Mouse (Mus musculus) frontal cortex, postnatal 14 days (tissue): ENCODE measurements at regions not wholly inside any gene's neighbourhood (a gene's known extent, or its start where the extent isn't known, plus 50 kb on each side); places are given as distances from the start of the nearest gene placed in this dataset.

Experiments used
- DNase-seq, 2 experiments: peaks; one replicate each; pipeline ENCODE4 v3.0.0; 2022; ENCODE audit warnings: low spot score in 2 of 2

- DNase-seq, result no peak
Measured at GRCm38 (mm10) chr6:139027696-139028095, 369.4 kb upstream of the Igbp1b start.

- no peak for DNase-seq
Measured at GRCm38 (mm10) chr6:139014526-139014925, 356.2 kb upstream of the Igbp1b start.

- no peak for DNase-seq
Measured at GRCm38 (mm10) chr6:139010501-139010900, 352.2 kb upstream of the Igbp1b start.
